In the genomic region with DNA sequence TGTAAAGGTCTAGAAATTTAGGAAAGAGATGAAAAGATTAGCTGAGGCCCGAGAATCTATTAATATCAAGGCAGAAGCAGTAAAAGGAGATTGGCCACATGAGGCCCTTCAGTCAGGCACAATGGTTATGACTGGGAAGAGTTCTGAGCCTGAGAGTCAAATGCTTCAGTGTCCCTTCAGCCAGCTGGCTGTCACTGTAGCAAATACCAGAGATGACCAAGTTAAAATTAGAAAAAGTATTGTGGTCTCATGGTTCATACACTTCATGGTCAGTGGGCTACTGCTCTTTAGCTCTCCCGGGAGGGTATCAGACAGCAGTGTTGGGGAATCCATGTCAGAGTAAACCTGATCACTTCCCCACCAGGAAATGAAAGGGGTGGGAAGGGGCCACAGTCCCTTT, we compare ENCODE assay signal across 32 mouse cellular contexts.
A peak's percentile ranks its signal among the peaks of the same experiment; 100 is the strongest.
DNase-seq lines count a peak whose midpoint lies in the region; ATAC-seq and TF ChIP-seq lines count a peak whose summit lies in the region.
"Had no signal": no experiment of that assay in that cellular context is flagged by ENCODE, and none has a peak within 500 bp of the region (broad histone marks: within the 10 kb centered on the region; RNA-seq: fewer than 3 reads in every experiment).

No protein-coding gene starts in this region.

- no peak overlapping the region for H3K9ac ChIP-seq in hindbrain, postnatal 0 days (replicated peaks; ENCODE audit: low read length)
- H3K9ac ChIP-seq in hindbrain, embryonic 16.5 days (ENCODE audit: low read depth, low read length) = no peak overlapping the region
- H3K9ac ChIP-seq in heart, embryonic 13.5 days = no peak overlapping the region
- no peak overlapping the region for H3K9ac ChIP-seq in kidney, embryonic 15.5 days
- H3K9ac ChIP-seq: hindbrain, embryonic 13.5 days; intestine, embryonic 15.5 days; liver, embryonic 13.5 days; midbrain, embryonic 15.5 days; neural tube, embryonic 12.5 days had no signal

- H3K9me3 ChIP-seq in hindbrain, postnatal 0 days (ENCODE audit: low read length) = no peaks in the 10 kb centered on the region
- H3K9me3 ChIP-seq in hindbrain, embryonic 16.5 days (ENCODE audit: control insufficient read depth, low read length) = no peaks in the 10 kb centered on the region
- no peaks in the 10 kb centered on the region for H3K9me3 ChIP-seq in heart, embryonic 13.5 days
- H3K9me3 ChIP-seq in kidney, embryonic 15.5 days (replicated peaks) = no peaks in the 10 kb centered on the region
- H3K9me3 ChIP-seq: hindbrain, embryonic 13.5 days; intestine, embryonic 15.5 days; liver, embryonic 13.5 days; midbrain, embryonic 15.5 days; neural tube, embryonic 12.5 days had no signal

- 76% methylated on average over 2 of the region's 2 CpGs for WGBS in hindbrain, postnatal 0 days
- WGBS in hindbrain, embryonic 16.5 days = 79% methylated on average over 2 of the region's 2 CpGs
- WGBS in heart, embryonic 13.5 days = 32% methylated on average over 2 of the region's 2 CpGs
- 58% methylated on average over 2 of the region's 2 CpGs for WGBS in kidney, embryonic 15.5 days

- intact Hi-C loops in heart, postnatal 10 days (cut with DNase I) = no loop called here

- DNase-seq in hindbrain, postnatal 0 days (ENCODE audit: low spot score) = no peak
- DNase-seq in heart, adult 9 months (ENCODE audit: low spot score in 2 of 2) = peak; percentile 6 to 13
- DNase-seq in heart, postnatal 10 days = peak; percentile 23 to 29
- no peak for DNase-seq in ovary, postnatal 36 days (ENCODE audit: low spot score)
- DNase-seq: adrenal gland, postnatal 14 days; cerebellum, adult 11 months; cerebellum, adult 9-10 months; cerebellum, postnatal 36 days; gastrocnemius, postnatal 25 days; kidney, adult 2 months; kidney, postnatal 4 days; layer of hippocampus, postnatal 36 days; left cerebral cortex, postnatal 4 days; liver, embryonic 13.5 days; lung, adult 18-20 months; spleen, adult 18-20 months; thymus, adult 18-20 months; thymus, postnatal 36 days had no signal

- H3K4me1 ChIP-seq in hindbrain, postnatal 0 days (ENCODE audit: insufficient read depth, low read length) = peaks cover 8% of the 10 kb centered on the region; the same call in 1 of the 2 replicates
- H3K4me1 ChIP-seq in hindbrain, embryonic 16.5 days (ENCODE audit: control insufficient read depth, insufficient read depth, low read depth, low read length) = peaks cover 12% of the 10 kb centered on the region; the same call in 1 of the 2 replicates
- peaks cover 79% of the 10 kb centered on the region for H3K4me1 ChIP-seq in heart, embryonic 13.5 days
- H3K4me1 ChIP-seq in kidney, embryonic 15.5 days = peaks cover 31% of the 10 kb centered on the region
- H3K4me1 ChIP-seq: intestine, embryonic 15.5 days had no signal

- ATAC-seq in hindbrain, postnatal 0 days = no peak
- ATAC-seq in hindbrain, embryonic 16.5 days = no peak
- peak; percentile 21; the same call in 1 of the 2 replicates for ATAC-seq in heart, embryonic 13.5 days (ENCODE audit: extremely low read depth, insufficient number of reproducible peaks, low FRiP score, low TSS enrichment)
- no peak for ATAC-seq in kidney, embryonic 15.5 days (replicated peaks; ENCODE audit: low FRiP score)
- ATAC-seq: CD4-positive, CD25-positive, alpha-beta regulatory T cell, adult 4 months; forebrain, embryonic 14.5 days; intestine, embryonic 15.5 days; lung, postnatal 0 days had no signal

- H3K27me3 ChIP-seq in hindbrain, postnatal 0 days (ENCODE audit: insufficient read depth, low read length) = no peaks in the 10 kb centered on the region
- no peaks in the 10 kb centered on the region for H3K27me3 ChIP-seq in hindbrain, embryonic 16.5 days (replicated peaks; ENCODE audit: control insufficient read depth, insufficient read depth, low read length)
- no peaks in the 10 kb centered on the region for H3K27me3 ChIP-seq in heart, embryonic 13.5 days (replicated peaks)
- H3K27me3 ChIP-seq in kidney, embryonic 15.5 days = peaks cover 5% of the 10 kb centered on the region; the same call in 1 of the 2 replicates
- H3K27me3 ChIP-seq: hindbrain, embryonic 13.5 days; intestine, embryonic 15.5 days; liver, embryonic 13.5 days; midbrain, embryonic 15.5 days; neural tube, embryonic 12.5 days had no signal

- 0 out of 2 replicates have a peak overlapping the region, but pooled peaks have one; percentile 17 for H3K27ac ChIP-seq in hindbrain, postnatal 0 days
- no peak overlapping the region for H3K27ac ChIP-seq in hindbrain, embryonic 16.5 days (ENCODE audit: low read depth, low read length)
- peak overlapping the region; percentile 66 for H3K27ac ChIP-seq in heart, embryonic 13.5 days (replicated peaks)
- H3K27ac ChIP-seq in kidney, embryonic 15.5 days = no peak overlapping the region
- H3K27ac ChIP-seq: heart, adult 2 months; intestine, embryonic 15.5 days; kidney, postnatal 0 days; liver, embryonic 13.5 days; macrophage; neural tube, embryonic 12.5 days had no signal

- no peak overlapping the region for H3K4me2 ChIP-seq in hindbrain, postnatal 0 days (ENCODE audit: low read depth, low read length)
- H3K4me2 ChIP-seq in hindbrain, embryonic 16.5 days (ENCODE audit: low read length) = no peak overlapping the region
- no peak overlapping the region for H3K4me2 ChIP-seq in heart, embryonic 13.5 days
- H3K4me2 ChIP-seq in kidney, embryonic 15.5 days = no peak overlapping the region
- H3K4me2 ChIP-seq: hindbrain, embryonic 13.5 days; intestine, embryonic 15.5 days; liver, embryonic 13.5 days; midbrain, embryonic 15.5 days; neural tube, embryonic 12.5 days had no signal

- no peak for TF ChIP-seq CTCF in hindbrain, postnatal 0 days (IDR thresholded peaks at IDR 0.05; ENCODE audit: low read depth)

- H3K36me3 ChIP-seq in hindbrain, postnatal 0 days (ENCODE audit: insufficient read depth, low read length) = no peaks in the 10 kb centered on the region
- H3K36me3 ChIP-seq in hindbrain, embryonic 16.5 days (ENCODE audit: control insufficient read depth, insufficient read depth, low read length) = no peaks in the 10 kb centered on the region
- no peaks in the 10 kb centered on the region for H3K36me3 ChIP-seq in heart, embryonic 13.5 days
- no peaks in the 10 kb centered on the region for H3K36me3 ChIP-seq in kidney, embryonic 15.5 days
- H3K36me3 ChIP-seq: hindbrain, embryonic 13.5 days; intestine, embryonic 15.5 days; liver, embryonic 13.5 days; midbrain, embryonic 15.5 days; neural tube, embryonic 12.5 days had no signal

- H3K4me3 ChIP-seq in hindbrain, postnatal 0 days (ENCODE audit: low read length) = no peak overlapping the region
- no peak overlapping the region for H3K4me3 ChIP-seq in hindbrain, embryonic 16.5 days (ENCODE audit: low read length)
- H3K4me3 ChIP-seq in heart, embryonic 13.5 days = no peak overlapping the region
- H3K4me3 ChIP-seq in kidney, embryonic 15.5 days (replicated peaks) = no peak overlapping the region
- H3K4me3 ChIP-seq: heart, adult 2 months; hindbrain, embryonic 13.5 days; intestine, embryonic 15.5 days; liver, embryonic 13.5 days; midbrain, embryonic 15.5 days; myocyte; neural tube, embryonic 12.5 days had no signal

Comparison
In these comparisons a context has a peak if more than half of its experiments do, and no peak if none do; other contexts are left out.
1. H3K27ac ChIP-seq: peak in hindbrain, postnatal 0 days (single experiment) and heart, embryonic 13.5 days (single experiment); none in hindbrain, embryonic 16.5 days (single experiment) and kidney, embryonic 15.5 days (single experiment).
2. DNase-seq: peak in heart, adult 9 months (2 of 2) and heart, postnatal 10 days (2 of 2); none in hindbrain, postnatal 0 days (single experiment) and ovary, postnatal 36 days (single experiment).